Mouse (Mus musculus): ENCODE measurements at regions not wholly inside any gene's neighbourhood (a gene's known extent, or its start where the extent isn't known, plus 50 kb on each side); places are given as distances from the start of the nearest gene placed in this dataset.

DNA sequence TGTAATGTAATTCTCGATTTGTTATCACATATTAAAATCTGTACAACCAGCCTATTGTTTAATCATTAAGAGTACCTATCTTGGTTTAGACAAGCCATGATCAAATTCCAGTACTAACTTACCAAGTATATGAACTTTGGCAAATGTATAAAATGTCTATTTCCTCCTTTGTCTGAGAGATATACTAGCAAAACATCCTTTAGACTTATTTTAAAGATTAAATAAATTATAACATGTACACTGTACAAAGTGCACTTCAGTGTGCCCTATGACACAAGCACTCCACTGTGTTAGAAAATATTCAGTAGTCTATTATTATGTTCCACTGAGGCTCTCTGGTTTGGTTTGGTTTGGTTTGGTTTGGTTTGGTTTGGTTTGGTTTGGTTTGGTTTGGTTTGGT, 156.0 kb upstream of the Fat1 start:
- TF ChIP-seq NANOG (IDR thresholded peaks at IDR 0.05; ENCODE audit: borderline replicate concordance, low read length) (no peak), CTCF (conservative IDR thresholded peaks at IDR 0.05; ENCODE audit: low read length) (no peak), POU5F1 (IDR thresholded peaks at IDR 0.05; ENCODE audit: borderline replicate concordance, low read length) (no peak)
- no peaks in the 10 kb centered on the region for H3K4me1 ChIP-seq (replicated peaks; ENCODE audit: low read depth, low read length)

DNA sequence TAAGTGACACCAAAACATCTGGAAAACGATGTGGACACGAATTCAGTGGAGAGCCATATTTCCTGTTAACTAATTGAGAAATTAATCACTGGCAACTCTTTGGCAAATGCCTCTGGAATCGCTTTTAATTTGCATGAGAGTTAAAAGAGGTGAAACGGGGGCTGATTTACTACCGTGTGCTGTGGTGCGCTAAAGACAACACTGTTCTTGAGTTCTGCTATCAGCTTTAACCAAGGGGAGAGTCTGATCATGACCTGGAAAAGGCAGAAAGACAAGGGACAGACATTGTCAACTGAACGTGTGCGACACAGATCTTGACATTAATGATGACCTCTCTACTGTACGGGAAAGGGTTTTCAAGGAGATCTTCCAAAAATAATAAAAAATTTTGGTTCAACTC, 152.8 kb upstream of the Fat1 start:
- no peaks in the 10 kb centered on the region for H3K36me3 ChIP-seq (ENCODE audit: insufficient read depth, low read length)
- TF ChIP-seq POU5F1 (IDR thresholded peaks at IDR 0.05; ENCODE audit: borderline replicate concordance, low read length) = no peak
- no peak for TF ChIP-seq CTCF (conservative IDR thresholded peaks at IDR 0.05; ENCODE audit: low read length)
- no peak for TF ChIP-seq NANOG (IDR thresholded peaks at IDR 0.05; ENCODE audit: borderline replicate concordance, low read length)
- no peaks in the 10 kb centered on the region for H3K9me3 ChIP-seq (ENCODE audit: low read length)
- H3K4me1 ChIP-seq (replicated peaks; ENCODE audit: low read depth, low read length) = no peaks in the 10 kb centered on the region
- no peaks in the 10 kb centered on the region for H3K27me3 ChIP-seq (ENCODE audit: insufficient read depth, low read length)
- no peak overlapping the region for H3K4me3 ChIP-seq (replicated peaks; ENCODE audit: low read length)

More for the DNA sequence above, 156.0 kb upstream of the Fat1 start:
- Histone ChIP-seq H3K9me3 (ENCODE audit: low read length) (no peaks in the 10 kb centered on the region), H3K27me3 (ENCODE audit: insufficient read depth, low read length) (no peaks in the 10 kb centered on the region), H3K36me3 (ENCODE audit: insufficient read depth, low read length) (no peaks in the 10 kb centered on the region), H3K4me3 (replicated peaks; ENCODE audit: low read length) (no peak overlapping the region)

DNA sequence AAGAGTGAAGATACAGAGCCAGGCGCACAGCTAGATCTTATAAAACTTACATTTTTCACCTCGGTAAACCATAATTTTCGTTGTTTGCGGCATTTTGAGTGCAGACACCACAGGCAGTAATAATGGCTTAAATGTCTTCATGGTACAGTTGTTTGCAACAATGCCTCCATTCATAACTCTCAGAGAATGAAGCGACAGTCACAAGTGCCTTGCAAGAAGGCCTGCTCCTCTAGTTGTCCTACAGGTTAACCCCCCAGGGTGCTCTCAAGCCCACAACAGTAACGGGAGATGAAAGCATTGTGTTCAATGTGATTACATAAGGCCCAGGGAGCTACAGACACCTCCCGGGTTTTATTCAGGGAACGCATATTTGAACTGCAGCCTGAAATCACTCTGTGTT, 150.1 kb upstream of the Fat1 start:
- H3K36me3 ChIP-seq (ENCODE audit: insufficient read depth, low read length) = no peaks in the 10 kb centered on the region
- no peaks in the 10 kb centered on the region for H3K9me3 ChIP-seq (ENCODE audit: low read length)
- TF ChIP-seq CTCF (conservative IDR thresholded peaks at IDR 0.05; ENCODE audit: low read length) (no peak), POU5F1 (IDR thresholded peaks at IDR 0.05; ENCODE audit: borderline replicate concordance, low read length) (no peak), NANOG (IDR thresholded peaks at IDR 0.05; ENCODE audit: borderline replicate concordance, low read length) (no peak)
- H3K27me3 ChIP-seq (ENCODE audit: insufficient read depth, low read length) = no peaks in the 10 kb centered on the region
- no peak overlapping the region for H3K4me3 ChIP-seq (replicated peaks; ENCODE audit: low read length)
- H3K4me1 ChIP-seq (replicated peaks; ENCODE audit: low read depth, low read length) = no peaks in the 10 kb centered on the region

DNA sequence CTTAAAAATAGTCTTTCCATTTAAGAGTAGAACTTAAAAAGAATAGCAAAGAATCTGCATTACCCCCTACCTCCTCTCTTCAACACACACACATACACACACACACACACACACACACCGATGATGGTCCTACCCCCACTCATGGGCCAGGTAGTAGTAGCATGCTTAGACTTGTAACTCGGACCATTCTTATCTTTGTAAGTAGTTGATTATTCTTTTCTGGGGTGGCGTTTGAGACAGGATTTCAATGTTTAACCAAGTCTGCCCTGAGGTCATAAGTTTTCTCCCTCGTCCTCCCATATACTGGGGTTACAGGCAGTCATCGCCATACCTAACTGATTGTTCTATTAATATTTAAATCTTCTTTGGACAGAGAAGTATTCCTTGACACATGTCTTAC, 148.5 kb upstream of the Fat1 start:
- H3K36me3 ChIP-seq (ENCODE audit: insufficient read depth, low read length) = no peaks in the 10 kb centered on the region
- no peaks in the 10 kb centered on the region for H3K27me3 ChIP-seq (ENCODE audit: insufficient read depth, low read length)
- no peak overlapping the region for H3K4me3 ChIP-seq (replicated peaks; ENCODE audit: low read length)
- H3K4me1 ChIP-seq (replicated peaks; ENCODE audit: low read depth, low read length) = no peaks in the 10 kb centered on the region
- H3K9me3 ChIP-seq (ENCODE audit: low read length) = no peaks in the 10 kb centered on the region
- TF ChIP-seq CTCF (conservative IDR thresholded peaks at IDR 0.05; ENCODE audit: low read length) (no peak), POU5F1 (IDR thresholded peaks at IDR 0.05; ENCODE audit: borderline replicate concordance, low read length) (no peak), NANOG (IDR thresholded peaks at IDR 0.05; ENCODE audit: borderline replicate concordance, low read length) (no peak)

DNA sequence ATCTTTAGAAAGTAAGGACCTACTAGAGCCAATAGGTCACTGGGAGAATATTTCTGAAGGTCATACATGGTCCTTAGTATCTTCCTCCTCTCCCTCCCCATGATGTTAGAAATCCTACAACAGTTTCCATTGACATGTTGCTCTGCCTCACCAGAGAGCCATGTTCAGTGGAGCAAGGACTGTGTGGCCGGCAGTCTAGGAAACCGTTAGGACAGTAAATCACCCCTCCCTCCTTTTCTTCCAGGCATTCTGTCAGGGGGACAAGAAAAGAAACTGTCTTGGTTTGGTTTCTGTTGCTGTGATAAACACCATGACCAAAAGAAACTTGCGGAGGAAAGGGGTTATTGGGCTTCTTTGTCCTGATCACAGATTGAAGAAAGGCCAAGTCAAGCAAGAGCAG, 147.0 kb upstream of the Fat1 start:
- Histone ChIP-seq H3K9me3 (ENCODE audit: low read length) (no peaks in the 10 kb centered on the region), H3K27me3 (ENCODE audit: insufficient read depth, low read length) (no peaks in the 10 kb centered on the region), H3K4me1 (replicated peaks; ENCODE audit: low read depth, low read length) (no peaks in the 10 kb centered on the region), H3K36me3 (ENCODE audit: insufficient read depth, low read length) (no peaks in the 10 kb centered on the region), H3K4me3 (replicated peaks; ENCODE audit: low read length) (no peak overlapping the region)
- no peak for TF ChIP-seq NANOG (IDR thresholded peaks at IDR 0.05; ENCODE audit: borderline replicate concordance, low read length)
- no peak for TF ChIP-seq CTCF (conservative IDR thresholded peaks at IDR 0.05; ENCODE audit: low read length)
- no peak for TF ChIP-seq POU5F1 (IDR thresholded peaks at IDR 0.05; ENCODE audit: borderline replicate concordance, low read length)

DNA sequence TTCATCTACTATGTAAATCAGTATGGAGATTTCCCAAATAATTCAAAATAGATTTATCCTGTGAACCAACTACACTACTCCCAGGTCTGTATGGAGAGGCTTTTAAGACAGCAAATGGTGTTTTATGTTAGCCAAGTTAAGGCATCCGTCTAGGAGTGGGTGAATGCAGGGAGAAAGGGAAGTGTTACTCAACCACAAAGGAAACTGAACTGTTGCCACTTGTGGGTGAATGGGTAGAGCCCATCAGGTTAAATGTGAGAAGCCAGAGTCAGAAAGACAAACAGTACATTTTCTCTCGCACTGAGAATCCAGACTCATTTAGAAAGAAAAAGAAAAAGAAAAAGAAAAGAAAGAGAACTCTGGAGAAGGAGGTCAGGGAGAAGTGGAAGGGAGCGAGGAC, 135.7 kb upstream of the Fat1 start:
- no peak overlapping the region for H3K4me3 ChIP-seq (replicated peaks; ENCODE audit: low read length)
- peaks cover 2% of the 10 kb centered on the region; the same call in 1 of the 2 replicates for H3K27me3 ChIP-seq (ENCODE audit: insufficient read depth, low read length)
- peaks cover 12% of the 10 kb centered on the region for H3K9me3 ChIP-seq (ENCODE audit: low read length)
- peaks cover 9% of the 10 kb centered on the region for H3K4me1 ChIP-seq (replicated peaks; ENCODE audit: low read depth, low read length)
- TF ChIP-seq NANOG (IDR thresholded peaks at IDR 0.05; ENCODE audit: borderline replicate concordance, low read length) (no peak), POU5F1 (IDR thresholded peaks at IDR 0.05; ENCODE audit: borderline replicate concordance, low read length) (no peak), CTCF (conservative IDR thresholded peaks at IDR 0.05; ENCODE audit: low read length) (no peak)
- no peaks in the 10 kb centered on the region for H3K36me3 ChIP-seq (ENCODE audit: insufficient read depth, low read length)

DNA sequence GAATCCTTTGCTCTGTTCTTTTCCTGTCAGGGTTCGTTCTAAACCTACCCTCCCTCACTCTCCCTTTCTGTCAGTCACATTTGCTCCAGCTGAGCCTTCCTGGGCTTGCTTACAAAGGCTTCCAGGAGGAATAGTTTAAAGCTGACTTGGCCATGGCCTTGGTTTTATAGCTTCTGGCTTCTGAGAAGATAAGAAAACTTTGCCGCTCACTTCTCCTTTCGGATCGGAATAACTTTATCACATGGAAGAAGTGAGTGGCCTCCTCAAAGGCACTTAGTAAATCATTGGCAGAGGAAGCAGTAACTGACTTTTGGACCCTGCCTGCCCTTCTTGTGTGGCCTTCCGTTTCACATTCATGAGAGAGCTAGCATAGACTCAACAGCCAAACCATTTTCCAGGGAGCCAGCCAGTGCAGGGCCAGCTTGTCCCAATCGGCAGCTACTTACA, 134.4 kb upstream of the Fat1 start:
- Histone ChIP-seq H3K9me3 (ENCODE audit: low read length) (peaks cover 12% of the 10 kb centered on the region), H3K27me3 (ENCODE audit: insufficient read depth, low read length) (peaks cover 2% of the 10 kb centered on the region; the same call in 1 of the 2 replicates), H3K4me1 (replicated peaks; ENCODE audit: low read depth, low read length) (peaks cover 17% of the 10 kb centered on the region), H3K36me3 (ENCODE audit: insufficient read depth, low read length) (no peaks in the 10 kb centered on the region), H3K4me3 (replicated peaks; ENCODE audit: low read length) (no peak overlapping the region)
- no peak for TF ChIP-seq POU5F1 (IDR thresholded peaks at IDR 0.05; ENCODE audit: borderline replicate concordance, low read length)
- no peak for TF ChIP-seq NANOG (IDR thresholded peaks at IDR 0.05; ENCODE audit: borderline replicate concordance, low read length)
- no peak for TF ChIP-seq CTCF (conservative IDR thresholded peaks at IDR 0.05; ENCODE audit: low read length)

DNA sequence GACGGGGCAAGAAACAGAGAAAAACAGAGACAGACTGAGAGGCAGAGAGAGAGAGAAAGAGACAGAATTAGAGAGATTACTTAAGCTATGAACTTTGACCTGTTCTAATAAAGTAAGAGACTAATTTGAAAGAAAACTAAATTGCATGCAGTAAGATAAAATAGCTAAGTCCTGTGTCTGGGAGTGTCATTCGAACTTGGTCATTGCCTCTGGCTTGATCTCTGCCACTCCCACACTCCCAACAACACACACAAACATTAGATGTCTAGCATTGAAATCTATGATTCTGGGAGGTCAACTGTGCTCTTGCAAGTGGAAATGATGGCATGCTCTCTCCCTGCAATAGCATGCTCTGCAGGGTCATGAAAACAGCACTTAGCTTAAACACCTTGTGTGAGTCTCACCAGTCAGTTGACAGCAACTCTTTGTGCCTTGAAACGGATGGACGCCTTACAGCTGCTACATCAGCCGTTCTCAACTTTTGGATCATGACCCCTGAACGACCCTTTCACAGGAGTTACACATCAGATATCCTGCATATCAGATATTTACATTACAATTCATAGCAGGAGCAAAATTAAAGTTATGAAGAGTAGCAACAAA, 133.5 kb upstream of the Fat1 start:
- Histone ChIP-seq H3K4me1 (replicated peaks; ENCODE audit: low read depth, low read length) (peaks cover 17% of the 10 kb centered on the region), H3K4me3 (replicated peaks; ENCODE audit: low read length) (no peak overlapping the region), H3K36me3 (ENCODE audit: insufficient read depth, low read length) (no peaks in the 10 kb centered on the region), H3K27me3 (ENCODE audit: insufficient read depth, low read length) (no peaks in the 10 kb centered on the region), H3K9me3 (ENCODE audit: low read length) (peaks cover 12% of the 10 kb centered on the region)
- TF ChIP-seq CTCF (conservative IDR thresholded peaks at IDR 0.05; ENCODE audit: low read length) (no peak), POU5F1 (IDR thresholded peaks at IDR 0.05; ENCODE audit: borderline replicate concordance, low read length) (no peak), NANOG (IDR thresholded peaks at IDR 0.05; ENCODE audit: borderline replicate concordance, low read length) (no peak)

DNA sequence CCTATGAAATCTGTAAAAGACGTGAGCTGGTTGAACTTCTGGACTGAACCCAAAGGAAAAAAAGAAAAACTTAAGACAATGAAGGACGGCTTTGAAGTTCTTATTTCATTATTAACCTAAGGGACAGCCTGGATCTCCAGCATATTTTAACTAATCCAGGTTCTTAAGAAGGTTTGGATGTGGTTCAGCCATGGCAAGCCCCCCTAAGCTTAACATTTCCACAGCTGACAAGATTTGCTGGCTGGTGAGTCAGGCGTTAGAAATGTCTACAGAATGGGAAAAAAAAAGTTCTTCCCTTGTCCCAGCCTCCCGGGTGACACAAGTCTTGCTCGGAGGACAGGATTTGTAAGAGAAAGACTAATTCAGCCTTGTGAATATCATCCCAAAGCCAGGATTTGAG, 132.9 kb upstream of the Fat1 start:
- peaks cover 12% of the 10 kb centered on the region for H3K9me3 ChIP-seq (ENCODE audit: low read length)
- H3K4me1 ChIP-seq (replicated peaks; ENCODE audit: low read depth, low read length) = peaks cover 17% of the 10 kb centered on the region
- H3K27me3 ChIP-seq (ENCODE audit: insufficient read depth, low read length) = no peaks in the 10 kb centered on the region
- H3K4me3 ChIP-seq (replicated peaks; ENCODE audit: low read length) = no peak overlapping the region
- TF ChIP-seq NANOG (IDR thresholded peaks at IDR 0.05; ENCODE audit: borderline replicate concordance, low read length) (no peak), CTCF (conservative IDR thresholded peaks at IDR 0.05; ENCODE audit: low read length) (no peak), POU5F1 (IDR thresholded peaks at IDR 0.05; ENCODE audit: borderline replicate concordance, low read length) (no peak)
- H3K36me3 ChIP-seq (ENCODE audit: insufficient read depth, low read length) = no peaks in the 10 kb centered on the region
